Mouse (Mus musculus) G1E (cell line): ENCODE results near the gene Ly6f. TPM values are rescaled to one million over a fixed set of nuclear protein-coding genes. Genes with fewer than 3 reads are reported as not detected.
"Not testable (repeated sequence)": the region's sequence is repeated elsewhere in the genome, so short reads cannot be mapped to it uniquely, and the experiment has no call there.

Source experiments
- ATAC-seq: 2 replicates; pipeline ENCODE4 v1.8.0; 2016; ENCODE audit warnings: mild to moderate bottlenecking; ENCODE audit not compliant: insufficient number of reproducible peaks, poor library complexity, low FRiP score, severe bottlenecking; ENCODE audit errors: extremely low read depth
- DNase-seq: peaks from one replicate; pipeline ENCODE4 v3.0.0; 2012; ENCODE audit warnings: low spot score
- H3K27me3 ChIP-seq: 2 replicates; pipeline ENCODE4 v1.6.1; 2012; ENCODE audit warnings: mild to moderate bottlenecking, low read length, inconsistent platforms; ENCODE audit not compliant: insufficient read depth
- H3K36me3 ChIP-seq: replicated peaks from 2 replicates; pipeline ENCODE3; 2012; ENCODE audit warnings: mild to moderate bottlenecking, inconsistent platforms
- H3K4me1 ChIP-seq: 2 replicates; pipeline ENCODE4 v1.6.1; 2012; ENCODE audit warnings: low read depth, low read length, inconsistent platforms, mixed read lengths; ENCODE audit not compliant: insufficient read depth
- H3K4me3 ChIP-seq: 2 replicates; pipeline ENCODE4 v1.5.1; 2012; ENCODE audit warnings: low read depth, mild to moderate bottlenecking, inconsistent platforms, low read length, moderate library complexity, mixed read lengths
- H3K9me3 ChIP-seq: replicated peaks from 2 replicates; pipeline ENCODE4 v1.6.1; 2012; ENCODE audit warnings: inconsistent platforms
- CTCF ChIP-seq: IDR thresholded peaks from 2 replicates; pipeline ENCODE4 v1.5.1; 2012; ENCODE audit warnings: low read depth, low read length, inconsistent platforms, mixed read lengths
- GATA1 ChIP-seq: IDR thresholded peaks from 2 replicates; pipeline ENCODE4 v1.6.1; 2012; ENCODE audit warnings: borderline replicate concordance, low read length, inconsistent platforms, mixed read lengths
- GATA2 ChIP-seq: IDR thresholded peaks from 2 replicates; pipeline ENCODE4 v1.6.1; 2012; ENCODE audit warnings: low read depth, low read length, inconsistent platforms, borderline replicate concordance
- POLR2AphosphoS5 ChIP-seq: IDR thresholded peaks from 2 replicates; pipeline ENCODE4 v1.6.1; 2012; ENCODE audit warnings: low read depth, low read length, inconsistent platforms; ENCODE audit not compliant: insufficient replicate concordance
- TAL1 ChIP-seq: conservative IDR thresholded peaks from 2 replicates; pipeline ENCODE4 v1.6.1; 2012; ENCODE audit warnings: low read depth, low read length, inconsistent platforms, mixed read lengths
- polyA plus RNA-seq: library from polyadenylated mRNA; stranded (reverse); fragments of >175 nt; gene quantifications from 2 replicates; pipeline ENCODE4 v1.2.3, GENCODE M21; 2012
- total RNA-seq, 2 experiments: library from RNA; stranded (forward) in 1 of 2; stranded (reverse) in 1 of 2; fragments of 200-1000 nt in 1 of 2; fragments of >200 nt in 1 of 2; fragmentation: Nextera tagmentation in 1 of 2; gene quantifications; 2 replicates each; pipeline ENCODE4 v1.2.3; 2014 to 2017

The Ly6f gene
- total and polyA plus RNA-seq, 3 experiments = not detected

DNA sequence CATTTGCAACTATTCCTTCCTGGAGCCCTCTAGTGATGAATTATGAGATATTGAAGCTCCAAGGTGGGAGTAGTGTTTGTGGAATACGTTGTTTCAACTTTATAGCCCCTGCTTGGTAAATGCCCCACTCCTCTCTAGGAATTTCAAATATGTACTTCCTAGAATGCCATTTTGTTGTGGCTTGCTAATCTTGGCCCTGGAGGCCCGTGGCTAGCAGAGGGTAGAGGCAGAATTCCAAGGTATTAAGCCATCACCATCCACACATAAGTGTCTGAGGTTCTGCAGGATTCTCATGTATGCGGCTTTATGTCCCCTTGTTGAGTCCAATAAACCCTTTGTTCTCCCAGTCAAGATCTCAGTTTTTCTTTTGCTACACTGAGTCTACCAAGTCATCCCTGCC is 3.7 kb downstream of the Ly6f start:
- peaks cover 55% of the 10 kb centered on the region for H3K9me3 ChIP-seq
- no peaks in the 10 kb centered on the region for H3K27me3 ChIP-seq
- ATAC-seq (no peak), DNase-seq (no peak)
- no peak overlapping the region for H3K4me3 ChIP-seq
- TF ChIP-seq TAL1 = no peak
- no peak for TF ChIP-seq GATA1
- TF ChIP-seq POLR2AphosphoS5 = no peak
- no peak for TF ChIP-seq GATA2
- H3K4me1 ChIP-seq = no peaks in the 10 kb centered on the region
- no peaks in the 10 kb centered on the region for H3K36me3 ChIP-seq

DNA sequence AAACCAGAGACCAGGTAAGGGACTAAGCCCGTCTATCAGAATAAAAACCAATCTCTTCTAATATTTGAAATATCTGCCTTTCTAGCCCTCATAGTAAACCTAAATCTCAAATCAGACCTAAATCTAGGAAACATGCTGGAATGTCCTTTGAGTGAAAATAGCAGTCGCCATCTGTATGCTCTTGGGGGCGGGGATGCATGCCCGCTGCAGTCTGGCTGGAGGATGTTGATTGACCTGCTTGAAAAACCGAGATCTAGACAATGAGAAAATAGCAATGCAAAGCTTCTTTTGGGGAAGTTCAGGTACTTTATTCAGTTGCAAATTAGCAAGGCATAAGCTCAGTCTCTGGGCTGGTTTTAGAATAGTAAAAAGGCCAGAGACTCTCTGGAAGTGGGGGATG is 13.8 kb downstream of the Ly6f start:
- ATAC-seq, H3K4me3 ChIP-seq, H3K4me1 ChIP-seq, DNase-seq, H3K27me3 ChIP-seq, H3K36me3 ChIP-seq: not testable (repeated sequence)
- H3K9me3 ChIP-seq = peaks cover 18% of the 10 kb centered on the region

- not testable (repeated sequence) for H3K4me3 ChIP-seq, DNase-seq, H3K27me3 ChIP-seq, H3K4me1 ChIP-seq, H3K36me3 ChIP-seq, ATAC-seq
- H3K9me3 ChIP-seq = peaks cover 23% of the 10 kb centered on the region
Measured at GRCm38 (mm10) chr15:75286512-75286911, 18.3 kb downstream of the Ly6f start.

DNA sequence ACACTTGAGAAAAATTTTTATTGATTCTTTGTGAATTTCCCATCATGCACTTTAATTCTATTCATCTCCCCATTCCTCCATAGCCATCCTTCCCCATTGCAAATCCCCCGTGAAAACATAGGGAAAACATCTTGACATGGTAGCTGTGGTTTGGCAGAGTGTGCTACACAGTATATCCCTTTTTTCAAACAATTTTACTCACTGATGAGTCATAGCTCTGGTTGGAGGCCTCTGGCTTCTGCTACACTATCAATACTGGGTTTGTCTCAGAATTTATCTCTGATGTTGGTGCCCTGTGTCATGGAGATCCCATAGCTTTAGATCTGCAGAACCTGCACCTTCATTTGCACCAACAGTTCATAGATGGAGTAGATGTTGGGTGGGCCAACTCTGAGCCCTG is 24.2 kb downstream of the Ly6f start:
- no peaks in the 10 kb centered on the region for H3K4me1 ChIP-seq
- no peaks in the 10 kb centered on the region for H3K36me3 ChIP-seq
- no peak overlapping the region for H3K4me3 ChIP-seq
- ATAC-seq (no peak), DNase-seq (no peak)
- TF ChIP-seq POLR2AphosphoS5 (no peak), CTCF (no peak), GATA1 (no peak), GATA2 (no peak), TAL1 (no peak)
- H3K27me3 ChIP-seq = no peaks in the 10 kb centered on the region
- H3K9me3 ChIP-seq = peaks cover 46% of the 10 kb centered on the region

DNA sequence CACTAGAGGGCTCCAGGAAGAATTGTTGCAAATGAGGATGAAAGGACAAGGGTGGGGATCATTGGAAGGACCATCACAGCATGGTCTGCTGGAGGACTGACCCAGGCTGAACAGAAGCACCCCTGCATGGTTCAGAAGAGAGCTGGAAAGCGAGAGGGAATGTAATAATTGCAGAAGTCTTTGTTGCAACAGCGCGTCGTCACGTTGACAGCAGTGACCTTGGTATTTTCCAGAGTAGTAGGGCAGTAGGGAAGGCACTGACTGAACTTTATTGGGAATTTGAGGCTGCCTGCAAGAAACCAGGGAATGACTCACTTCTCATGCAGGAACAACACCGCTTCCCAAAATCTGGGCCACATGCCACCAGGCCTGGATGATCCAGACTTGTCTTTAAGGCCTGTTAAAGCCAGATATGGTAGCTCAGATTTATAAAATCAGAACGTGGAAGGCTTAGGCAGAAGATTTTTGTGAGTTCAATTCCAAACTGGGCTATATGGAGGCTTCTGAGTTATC is 25.7 kb downstream of the Ly6f start:
- H3K36me3 ChIP-seq = no peaks in the 10 kb centered on the region
- DNase-seq = no peak
- no peaks in the 10 kb centered on the region for H3K27me3 ChIP-seq
- peaks cover 43% of the 10 kb centered on the region for H3K9me3 ChIP-seq
- no peak overlapping the region for H3K4me3 ChIP-seq
- H3K4me1 ChIP-seq = no peaks in the 10 kb centered on the region
- ATAC-seq = no peak
- TF ChIP-seq GATA2 = no peak
- no peak for TF ChIP-seq CTCF
- no peak for TF ChIP-seq GATA1
- no peak for TF ChIP-seq TAL1
- no peak for TF ChIP-seq POLR2AphosphoS5

- ATAC-seq = no peak
- H3K27me3 ChIP-seq = no peaks in the 10 kb centered on the region
- TF ChIP-seq POLR2AphosphoS5 = no peak
- peaks cover 34% of the 10 kb centered on the region for H3K9me3 ChIP-seq
- no peak overlapping the region for H3K4me3 ChIP-seq
- DNase-seq = no peak
- no peaks in the 10 kb centered on the region for H3K36me3 ChIP-seq
- H3K4me1 ChIP-seq = no peaks in the 10 kb centered on the region
Measured at GRCm38 (mm10) chr15:75306101-75306500, 37.9 kb downstream of the Ly6f start.

DNA sequence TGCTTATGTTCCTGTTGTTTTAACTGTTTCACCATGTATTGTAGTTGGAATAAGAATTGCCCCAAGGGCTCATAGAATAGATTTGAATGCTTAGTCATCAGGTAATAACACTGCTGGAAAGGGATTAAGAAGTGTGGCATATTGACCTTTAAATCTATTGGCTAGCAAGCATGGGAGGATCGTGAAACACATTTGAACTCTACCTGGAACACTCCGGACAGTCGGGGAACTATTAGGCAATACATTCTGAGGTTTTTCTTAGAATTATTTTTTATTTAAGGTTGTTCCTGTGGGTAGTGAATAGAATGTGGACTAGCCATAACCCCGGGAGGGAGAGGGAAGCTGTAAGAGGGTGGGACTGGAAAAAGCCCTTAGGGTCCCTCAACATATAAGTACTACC is 41.0 kb downstream of the Ly6f start:
- DNase-seq (no peak), ATAC-seq (no peak)
- Histone ChIP-seq H3K36me3 (no peaks in the 10 kb centered on the region), H3K27me3 (no peaks in the 10 kb centered on the region), H3K9me3 (peaks cover 47% of the 10 kb centered on the region), H3K4me3 (no peak overlapping the region), H3K4me1 (no peaks in the 10 kb centered on the region)
- TF ChIP-seq GATA2 (no peak), GATA1 (no peak), TAL1 (no peak), CTCF (no peak), POLR2AphosphoS5 (no peak)
